Mouse (Mus musculus) erythroblast, embryonic 14.5 days (primary cell): ENCODE results near the gene Mmp21.

ENCODE experiments used
- GATA1 ChIP-seq: IDR thresholded peaks from 2 replicates; pipeline ENCODE4 v1.6.1; 2012; ENCODE audit warnings: low read length, inconsistent platforms, mixed read lengths
- TAL1 ChIP-seq: IDR thresholded peaks from 3 replicates; pipeline ENCODE4 v1.6.1; 2012; ENCODE audit warnings: low read length, inconsistent platforms, mixed read lengths

DNA sequence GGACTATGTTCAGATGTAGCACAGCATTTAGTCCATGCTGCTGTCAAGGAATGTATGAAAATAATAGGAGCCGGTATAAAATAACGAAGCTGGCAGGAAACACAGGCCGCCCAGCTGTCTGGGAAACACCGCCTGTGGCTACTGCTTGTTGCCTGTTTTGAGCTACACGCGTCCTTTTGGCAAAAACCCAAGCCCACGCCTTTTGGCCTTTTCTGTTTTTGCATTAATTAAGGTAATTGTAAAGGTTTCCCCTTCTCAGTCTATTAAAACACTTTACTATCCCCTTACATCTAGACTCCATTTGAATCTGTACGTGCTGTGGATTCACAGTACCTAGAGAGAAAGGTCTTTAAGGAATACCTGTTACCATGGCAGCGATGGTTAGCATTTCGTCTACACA lies 45.0 kb upstream of the Mmp21 start:
- TF ChIP-seq GATA1 (no peak), TAL1 (no peak)
